Mouse (Mus musculus): ENCODE data around the gene Cflar. TPM values are rescaled to one million over a fixed set of nuclear protein-coding genes. Genes with fewer than 3 reads are reported as not detected.

Cflar gene
- polyA plus RNA-seq, 1 experiment from 2014 or later = 42.0 TPM

- no peak overlapping the region for H3K4me3 ChIP-seq (ENCODE audit: low read length)
- H3K4me1 ChIP-seq (ENCODE audit: control insufficient read depth, insufficient read depth, low read length) = no peaks in the 10 kb centered on the region
- no peak overlapping the region for H3K27ac ChIP-seq (ENCODE audit: low read length)
- 90% methylated on average over 11 of the region's 11 CpGs for WGBS
- no peak for ATAC-seq (replicated peaks; ENCODE audit: extremely low read depth, insufficient read depth, low FRiP score)
- no peak overlapping the region for H3K4me2 ChIP-seq (ENCODE audit: low read depth, low read length)
- no peaks in the 10 kb centered on the region for H3K9me3 ChIP-seq (replicated peaks; ENCODE audit: control insufficient read depth, low read length)
- no peak overlapping the region for H3K9ac ChIP-seq (ENCODE audit: low read length)
- no peaks in the 10 kb centered on the region for H3K27me3 ChIP-seq (ENCODE audit: control insufficient read depth, insufficient read depth, low read length)
- H3K36me3 ChIP-seq (ENCODE audit: control insufficient read depth, insufficient read depth) = peaks cover 55% of the 10 kb centered on the region
Observed at GRCm38 (mm10) chr1:58734043-58734920, 23.0 kb downstream of the Cflar start.

GRCm38 (mm10) chr1:58735962-58736361, 24.7 kb downstream of the Cflar start:
- WGBS = 90% methylated on average over 7 of the region's 7 CpGs

GRCm38 (mm10) chr1:58736968-58737367, 25.7 kb downstream of the Cflar start:
- Histone ChIP-seq H3K4me2 (ENCODE audit: low read depth, low read length) (no peak overlapping the region), H3K4me3 (ENCODE audit: low read length) (no peak overlapping the region), H3K27ac (ENCODE audit: low read length) (no peak overlapping the region), H3K36me3 (ENCODE audit: control insufficient read depth, insufficient read depth) (peaks cover 57% of the 10 kb centered on the region), H3K4me1 (ENCODE audit: control insufficient read depth, insufficient read depth, low read length) (no peaks in the 10 kb centered on the region), H3K9me3 (replicated peaks; ENCODE audit: control insufficient read depth, low read length) (no peaks in the 10 kb centered on the region), H3K9ac (ENCODE audit: low read length) (no peak overlapping the region), H3K27me3 (ENCODE audit: control insufficient read depth, insufficient read depth, low read length) (no peaks in the 10 kb centered on the region)
- no peak for ATAC-seq (replicated peaks; ENCODE audit: extremely low read depth, insufficient read depth, low FRiP score)
- 91% methylated on average over 22 of the region's 22 CpGs for WGBS

More at GRCm38 (mm10) chr1:58735962-58736361, 24.7 kb downstream of the Cflar start:
- peaks cover 53% of the 10 kb centered on the region for H3K36me3 ChIP-seq (ENCODE audit: control insufficient read depth, insufficient read depth)
- no peak overlapping the region for H3K9ac ChIP-seq (ENCODE audit: low read length)
- no peak overlapping the region for H3K4me3 ChIP-seq (ENCODE audit: low read length)
- H3K4me2 ChIP-seq (ENCODE audit: low read depth, low read length) = no peak overlapping the region
- no peaks in the 10 kb centered on the region for H3K9me3 ChIP-seq (replicated peaks; ENCODE audit: control insufficient read depth, low read length)
- H3K27ac ChIP-seq (ENCODE audit: low read length) = no peak overlapping the region
- no peaks in the 10 kb centered on the region for H3K27me3 ChIP-seq (ENCODE audit: control insufficient read depth, insufficient read depth, low read length)
- ATAC-seq (replicated peaks; ENCODE audit: extremely low read depth, insufficient read depth, low FRiP score) = no peak
- no peaks in the 10 kb centered on the region for H3K4me1 ChIP-seq (ENCODE audit: control insufficient read depth, insufficient read depth, low read length)

- H3K9me3 ChIP-seq (replicated peaks; ENCODE audit: control insufficient read depth, low read length) = no peaks in the 10 kb centered on the region
- no peaks in the 10 kb centered on the region for H3K27me3 ChIP-seq (ENCODE audit: control insufficient read depth, insufficient read depth, low read length)
- H3K4me3 ChIP-seq (ENCODE audit: low read length) = no peak overlapping the region
- H3K27ac ChIP-seq (ENCODE audit: low read length) = no peak overlapping the region
- H3K9ac ChIP-seq (ENCODE audit: low read length) = no peak overlapping the region
- 82% methylated on average over 7 of the region's 7 CpGs for WGBS
- peaks cover 53% of the 10 kb centered on the region for H3K36me3 ChIP-seq (ENCODE audit: control insufficient read depth, insufficient read depth)
- H3K4me2 ChIP-seq (ENCODE audit: low read depth, low read length) = no peak overlapping the region
- no peak for ATAC-seq (replicated peaks; ENCODE audit: extremely low read depth, insufficient read depth, low FRiP score)
- no peaks in the 10 kb centered on the region for H3K4me1 ChIP-seq (ENCODE audit: control insufficient read depth, insufficient read depth, low read length)
Observed at GRCm38 (mm10) chr1:58739529-58739928, 28.2 kb downstream of the Cflar start.

- 62% methylated on average over 5 of the region's 5 CpGs for WGBS
Observed at GRCm38 (mm10) chr1:58742571-58743021, 31.3 kb downstream of the Cflar start.

GRCm38 (mm10) chr1:58743252-58743651, 31.9 kb downstream of the Cflar start:
- 68% methylated on average over 6 of the region's 6 CpGs for WGBS
- H3K4me1 ChIP-seq (ENCODE audit: control insufficient read depth, insufficient read depth, low read length) = no peaks in the 10 kb centered on the region
- H3K4me3 ChIP-seq (ENCODE audit: low read length) = no peak overlapping the region
- H3K9ac ChIP-seq (ENCODE audit: low read length) = no peak overlapping the region
- H3K36me3 ChIP-seq (ENCODE audit: control insufficient read depth, insufficient read depth) = peaks cover 56% of the 10 kb centered on the region
- peak overlapping the region; percentile 26; the same call in 1 of the 2 replicates for H3K27ac ChIP-seq (ENCODE audit: low read length)
- H3K27me3 ChIP-seq (ENCODE audit: control insufficient read depth, insufficient read depth, low read length) = no peaks in the 10 kb centered on the region
- no peak for ATAC-seq (replicated peaks; ENCODE audit: extremely low read depth, insufficient read depth, low FRiP score)
- no peak overlapping the region for H3K4me2 ChIP-seq (ENCODE audit: low read depth, low read length)
- no peaks in the 10 kb centered on the region for H3K9me3 ChIP-seq (replicated peaks; ENCODE audit: control insufficient read depth, low read length)

More at GRCm38 (mm10) chr1:58742571-58743021, 31.3 kb downstream of the Cflar start:
- H3K4me3 ChIP-seq (ENCODE audit: low read length) = no peak overlapping the region
- ATAC-seq (replicated peaks; ENCODE audit: extremely low read depth, insufficient read depth, low FRiP score) = no peak
- no peak overlapping the region for H3K9ac ChIP-seq (ENCODE audit: low read length)
- H3K4me2 ChIP-seq (ENCODE audit: low read depth, low read length) = no peak overlapping the region
- H3K36me3 ChIP-seq (ENCODE audit: control insufficient read depth, insufficient read depth) = peaks cover 55% of the 10 kb centered on the region
- peak overlapping the region; percentile 26; the same call in 1 of the 2 replicates for H3K27ac ChIP-seq (ENCODE audit: low read length)
- no peaks in the 10 kb centered on the region for H3K4me1 ChIP-seq (ENCODE audit: control insufficient read depth, insufficient read depth, low read length)
- H3K9me3 ChIP-seq (replicated peaks; ENCODE audit: control insufficient read depth, low read length) = no peaks in the 10 kb centered on the region
- no peaks in the 10 kb centered on the region for H3K27me3 ChIP-seq (ENCODE audit: control insufficient read depth, insufficient read depth, low read length)

- Histone ChIP-seq H3K9me3 (replicated peaks; ENCODE audit: control insufficient read depth, low read length) (no peaks in the 10 kb centered on the region), H3K36me3 (ENCODE audit: control insufficient read depth, insufficient read depth) (peaks cover 65% of the 10 kb centered on the region), H3K9ac (ENCODE audit: low read length) (no peak overlapping the region), H3K4me3 (ENCODE audit: low read length) (no peak overlapping the region), H3K4me2 (ENCODE audit: low read depth, low read length) (no peak overlapping the region), H3K27me3 (ENCODE audit: control insufficient read depth, insufficient read depth, low read length) (no peaks in the 10 kb centered on the region), H3K4me1 (ENCODE audit: control insufficient read depth, insufficient read depth, low read length) (no peaks in the 10 kb centered on the region), H3K27ac (ENCODE audit: low read length) (no peak overlapping the region)
- no peak for ATAC-seq (replicated peaks; ENCODE audit: extremely low read depth, insufficient read depth, low FRiP score)
- WGBS = 84% methylated on average over 7 of the region's 7 CpGs
Observed at GRCm38 (mm10) chr1:58744645-58745044, 33.3 kb downstream of the Cflar start.

GRCm38 (mm10) chr1:58746880-58747279, 35.6 kb downstream of the Cflar start:
- Histone ChIP-seq H3K9me3 (replicated peaks; ENCODE audit: control insufficient read depth, low read length) (no peaks in the 10 kb centered on the region), H3K4me2 (ENCODE audit: low read depth, low read length) (no peak overlapping the region), H3K4me3 (ENCODE audit: low read length) (no peak overlapping the region), H3K4me1 (ENCODE audit: control insufficient read depth, insufficient read depth, low read length) (no peaks in the 10 kb centered on the region), H3K27me3 (ENCODE audit: control insufficient read depth, insufficient read depth, low read length) (no peaks in the 10 kb centered on the region), H3K36me3 (ENCODE audit: control insufficient read depth, insufficient read depth) (peaks cover 49% of the 10 kb centered on the region), H3K27ac (ENCODE audit: low read length) (no peak overlapping the region), H3K9ac (ENCODE audit: low read length) (no peak overlapping the region)
- ATAC-seq (replicated peaks; ENCODE audit: extremely low read depth, insufficient read depth, low FRiP score) = no peak
- WGBS = 70% methylated on average over 9 of the region's 9 CpGs

GRCm38 (mm10) chr1:58759451-58759850, 48.1 kb downstream of the Cflar start:
- Histone ChIP-seq H3K27ac (ENCODE audit: low read length) (no peak overlapping the region), H3K36me3 (ENCODE audit: control insufficient read depth, insufficient read depth) (peaks cover 15% of the 10 kb centered on the region), H3K4me2 (ENCODE audit: low read depth, low read length) (no peak overlapping the region), H3K9ac (ENCODE audit: low read length) (no peak overlapping the region), H3K9me3 (replicated peaks; ENCODE audit: control insufficient read depth, low read length) (no peaks in the 10 kb centered on the region), H3K4me1 (ENCODE audit: control insufficient read depth, insufficient read depth, low read length) (no peaks in the 10 kb centered on the region), H3K27me3 (ENCODE audit: control insufficient read depth, insufficient read depth, low read length) (no peaks in the 10 kb centered on the region), H3K4me3 (ENCODE audit: low read length) (no peak overlapping the region)
- no peak for ATAC-seq (replicated peaks; ENCODE audit: extremely low read depth, insufficient read depth, low FRiP score)
- WGBS = 94% methylated on average over 3 of the region's 3 CpGs

Data from heart, embryonic 16.5 days (tissue).